Mouse (Mus musculus) midbrain, embryonic 16.5 days (tissue): Measurements from ENCODE around the gene Gm44973. TPM values are rescaled to one million over a fixed set of nuclear protein-coding genes. Genes with fewer than 3 reads are reported as not detected.
A peak's percentile ranks its signal among the peaks of the same experiment; 100 is the strongest.

Experiments
- ATAC-seq: fragments of 200-750 bp; cut with Nextera tagmentation; 2 replicates; pipeline ENCODE4 v1.8.0; 2017; ENCODE audit warnings: moderate TSS enrichment
- H3K27ac ChIP-seq: fragments of 300-500 bp; sonication (generic); 2 replicates; pipeline ENCODE4 v1.5.1; 2014; ENCODE audit warnings: mild to moderate bottlenecking, low read length, mixed read lengths
- H3K27me3 ChIP-seq: fragments of 300-500 bp; sonication (generic); 2 replicates; pipeline ENCODE4 v1.6.1; 2014; ENCODE audit warnings: low read depth, low read length, mixed read lengths; ENCODE audit not compliant: control insufficient read depth, insufficient read depth
- H3K36me3 ChIP-seq: fragments of 300-500 bp; sonication (generic); 2 replicates; pipeline ENCODE4 v1.6.1; 2014; ENCODE audit warnings: mild to moderate bottlenecking, low read length, moderate library complexity, mixed read lengths; ENCODE audit not compliant: control insufficient read depth, insufficient read depth
- H3K4me1 ChIP-seq: fragments of 300-500 bp; sonication (generic); 2 replicates; pipeline ENCODE4 v1.6.1; 2014; ENCODE audit warnings: mild to moderate bottlenecking, low read length, mixed read lengths; ENCODE audit not compliant: control insufficient read depth, insufficient read depth
- H3K4me2 ChIP-seq: fragments of 300-500 bp; sonication (generic); 2 replicates; pipeline ENCODE4 v1.6.1; 2014; ENCODE audit warnings: mild to moderate bottlenecking, low read length, mixed read lengths
- H3K4me3 ChIP-seq: fragments of 300-500 bp; sonication (generic); 2 replicates; pipeline ENCODE4 v1.5.1; 2014; ENCODE audit warnings: low read depth, mild to moderate bottlenecking, low read length, moderate library complexity, mixed read lengths
- H3K9ac ChIP-seq: fragments of 300-500 bp; sonication (generic); 2 replicates; pipeline ENCODE4 v1.6.1; 2014; ENCODE audit warnings: low read depth, low read length, mixed read lengths
- H3K9me3 ChIP-seq: fragments of 300-500 bp; sonication (generic); replicated peaks from 2 replicates; pipeline ENCODE4 v1.6.1; 2014; ENCODE audit warnings: mild to moderate bottlenecking, low read length, mixed read lengths; ENCODE audit not compliant: control insufficient read depth, poor library complexity, severe bottlenecking
- WGBS: fragments of 180-500 bp; shearing (Covaris S2); extraction: QIAGEN DNeasy Blood & Tissue Kit; methylation state at CpG from one replicate; pipeline ENCODE4 v1.1.7; 2014; 5-methylcytosine and 5-hydroxymethylcytosine counted together
- polyA plus RNA-seq: library from polyadenylated mRNA; unstranded; fragments of >200 nt; fragmentation: Nextera tagmentation; extraction: Ambion mirVana; gene quantifications from 2 replicates; pipeline ENCODE4 v1.2.1, GENCODE M21; 2015

Gm44973 gene
- polyA plus RNA-seq, 1 experiment from 2014 or later, result 1.0 TPM

- Histone ChIP-seq H3K9me3 (no peaks in the 10 kb centered on the region), H3K27me3 (no peaks in the 10 kb centered on the region), H3K4me3 (peak overlapping the region; percentile 56), H3K27ac (peak overlapping the region; percentile 78), H3K4me1 (peaks cover 10% of the 10 kb centered on the region), H3K4me2 (peak overlapping the region; percentile 84), H3K36me3 (peaks cover 3% of the 10 kb centered on the region; the same call in 1 of the 2 replicates), H3K9ac (peak overlapping the region; percentile 79)
- 54% methylated on average over 5 of the region's 5 CpGs for WGBS
- no peak for ATAC-seq
Measured at GRCm38 (mm10) chr7:5021197-5021596, 5.9 kb downstream of the Gm44973 start.

- Histone ChIP-seq H3K27me3 (no peaks in the 10 kb centered on the region), H3K9ac (no peak overlapping the region), H3K27ac (no peak overlapping the region), H3K4me2 (no peak overlapping the region), H3K9me3 (peaks cover 14% of the 10 kb centered on the region), H3K4me3 (no peak overlapping the region), H3K36me3 (peaks cover 44% of the 10 kb centered on the region), H3K4me1 (no peaks in the 10 kb centered on the region)
- WGBS, result 96% methylated on average over 22 of the region's 22 CpGs
- no peak for ATAC-seq
Measured at GRCm38 (mm10) chr7:5029543-5029942, 14.2 kb downstream of the Gm44973 start.

GRCm38 (mm10) chr7:5029946-5030345, 14.7 kb downstream of the Gm44973 start:
- WGBS, result 94% methylated on average over 21 of the region's 21 CpGs
- H3K9me3 ChIP-seq, result peaks cover 14% of the 10 kb centered on the region
- ATAC-seq, result no peak
- peaks cover 44% of the 10 kb centered on the region for H3K36me3 ChIP-seq
- no peaks in the 10 kb centered on the region for H3K4me1 ChIP-seq
- H3K4me2 ChIP-seq, result no peak overlapping the region
- H3K27ac ChIP-seq, result no peak overlapping the region
- H3K9ac ChIP-seq, result no peak overlapping the region
- no peak overlapping the region for H3K4me3 ChIP-seq
- H3K27me3 ChIP-seq, result no peaks in the 10 kb centered on the region

GRCm38 (mm10) chr7:5030554-5031275, 15.4 kb downstream of the Gm44973 start:
- no peak overlapping the region for H3K4me3 ChIP-seq

GRCm38 (mm10) chr7:5031496-5031895, 16.2 kb downstream of the Gm44973 start:
- Histone ChIP-seq H3K9me3 (peaks cover 14% of the 10 kb centered on the region), H3K4me3 (no peak overlapping the region), H3K27me3 (no peaks in the 10 kb centered on the region), H3K27ac (no peak overlapping the region), H3K36me3 (peaks cover 42% of the 10 kb centered on the region), H3K4me1 (no peaks in the 10 kb centered on the region), H3K9ac (no peak overlapping the region), H3K4me2 (no peak overlapping the region)
- ATAC-seq, result no peak
- 78% methylated on average over 46 of the region's 46 CpGs for WGBS

More at GRCm38 (mm10) chr7:5030554-5031275, 15.4 kb downstream of the Gm44973 start:
- H3K27ac ChIP-seq, result no peak overlapping the region
- H3K9ac ChIP-seq, result no peak overlapping the region
- 85% methylated on average over 63 of the region's 63 CpGs for WGBS
- H3K4me2 ChIP-seq, result no peak overlapping the region
- no peaks in the 10 kb centered on the region for H3K27me3 ChIP-seq
- H3K9me3 ChIP-seq, result peaks cover 14% of the 10 kb centered on the region
- H3K36me3 ChIP-seq, result peaks cover 44% of the 10 kb centered on the region
- H3K4me1 ChIP-seq, result no peaks in the 10 kb centered on the region
- ATAC-seq, result no peak

GRCm38 (mm10) chr7:5033818-5034217, 18.5 kb downstream of the Gm44973 start, which contains the start of gene 4632433K11Rik:
Gene 4632433K11Rik (plus strand): TSS chr7:5034118.
- 92% methylated on average over 3 of the region's 3 CpGs for WGBS
- Histone ChIP-seq H3K27me3 (no peaks in the 10 kb centered on the region), H3K4me1 (peaks cover 4% of the 10 kb centered on the region; the same call in 1 of the 2 replicates), H3K27ac (no peak within 1 kb of the TSS), H3K9ac (no peak within 1 kb of the TSS), H3K9me3 (peaks cover 14% of the 10 kb centered on the region), H3K4me3 (no peak within 1 kb of the TSS), H3K36me3 (peaks cover 41% of the 10 kb centered on the region), H3K4me2 (no peak within 1 kb of the TSS)
- ATAC-seq, result no peak

GRCm38 (mm10) chr7:5035628-5036027, 20.3 kb downstream of the Gm44973 start:
- ATAC-seq, result no peak
- H3K27ac ChIP-seq, result no peak overlapping the region
- 95% methylated on average over 17 of the region's 17 CpGs for WGBS
- peaks cover 7% of the 10 kb centered on the region; the same call in 1 of the 2 replicates for H3K4me1 ChIP-seq
- no peaks in the 10 kb centered on the region for H3K27me3 ChIP-seq
- no peak overlapping the region for H3K4me2 ChIP-seq
- no peak overlapping the region for H3K9ac ChIP-seq
- no peak overlapping the region for H3K4me3 ChIP-seq
- peaks cover 23% of the 10 kb centered on the region for H3K36me3 ChIP-seq
- peaks cover 7% of the 10 kb centered on the region for H3K9me3 ChIP-seq

- 96% methylated on average over 9 of the region's 9 CpGs for WGBS
- Histone ChIP-seq H3K4me2 (no peak overlapping the region), H3K27ac (no peak overlapping the region), H3K9me3 (peaks cover 2% of the 10 kb centered on the region), H3K4me3 (no peak overlapping the region), H3K4me1 (peaks cover 7% of the 10 kb centered on the region; the same call in 1 of the 2 replicates), H3K36me3 (peaks cover 18% of the 10 kb centered on the region), H3K9ac (no peak overlapping the region), H3K27me3 (no peaks in the 10 kb centered on the region)
- ATAC-seq, result no peak
Measured at GRCm38 (mm10) chr7:5036136-5036535, 20.8 kb downstream of the Gm44973 start.

GRCm38 (mm10) chr7:5037026-5037425, 21.7 kb downstream of the Gm44973 start:
- no peak overlapping the region for H3K9ac ChIP-seq
- H3K9me3 ChIP-seq, result no peaks in the 10 kb centered on the region
- H3K27me3 ChIP-seq, result no peaks in the 10 kb centered on the region
- H3K4me3 ChIP-seq, result no peak overlapping the region
- H3K4me2 ChIP-seq, result peak overlapping the region; percentile 63; the same call in 1 of the 2 replicates
- peaks cover 7% of the 10 kb centered on the region; the same call in 1 of the 2 replicates for H3K4me1 ChIP-seq
- peaks cover 9% of the 10 kb centered on the region for H3K36me3 ChIP-seq
- ATAC-seq, result no peak
- 93% methylated on average over 7 of the region's 7 CpGs for WGBS
- H3K27ac ChIP-seq, result no peak overlapping the region
